Mouse (Mus musculus): ENCODE results near the gene Grk2. TPM values are rescaled to one million over a fixed set of nuclear protein-coding genes. Genes with fewer than 3 reads are reported as not detected.

The Grk2 gene
- total and polyA plus RNA-seq, 2 experiments: 11.3 to 30.3 TPM

- Histone ChIP-seq H3K27ac (replicated peaks; ENCODE audit: insufficient read depth, low read depth, low read length) (peak overlapping the region; percentile 36), H3K9ac (ENCODE audit: low read depth, low read length) (no peak overlapping the region), H3K36me3 (ENCODE audit: control insufficient read depth, insufficient read depth, low read length) (peaks cover 17% of the 10 kb centered on the region), H3K4me3 (ENCODE audit: insufficient read depth, low read depth, low read length) (no peak overlapping the region), H3K79me2 (ENCODE audit: control insufficient read depth, insufficient read depth, low read length) (peaks cover 14% of the 10 kb centered on the region; the same call in 1 of the 2 replicates), H3K4me1 (ENCODE audit: control insufficient read depth, insufficient read depth, low read length) (peaks cover 2% of the 10 kb centered on the region), H3K27me3 (ENCODE audit: control insufficient read depth, insufficient read depth, low read length) (no peaks in the 10 kb centered on the region)
- WGBS: 60% methylated on average over 14 of the region's 14 CpGs
- TF ChIP-seq POLR2A (IDR thresholded peaks at IDR 0.05; ENCODE audit: extremely low read depth, insufficient read depth, low read length) (no peak), CTCF (IDR thresholded peaks at IDR 0.05; ENCODE audit: low read depth, low read length) (no peak)
- DNase-seq (ENCODE audit: extremely low read depth, low read depth, low spot score): peak; percentile 37
Observed at GRCm38 (mm10) chr19:4294381-4295097, 11.5 kb downstream of the Grk2 start.

- Histone ChIP-seq H3K4me3 (ENCODE audit: insufficient read depth, low read depth, low read length) (no peak overlapping the region), H3K36me3 (ENCODE audit: control insufficient read depth, insufficient read depth, low read length) (peaks cover 26% of the 10 kb centered on the region), H3K4me1 (ENCODE audit: control insufficient read depth, insufficient read depth, low read length) (no peaks in the 10 kb centered on the region), H3K27me3 (ENCODE audit: control insufficient read depth, insufficient read depth, low read length) (no peaks in the 10 kb centered on the region), H3K79me2 (ENCODE audit: control insufficient read depth, insufficient read depth, low read length) (no peaks in the 10 kb centered on the region; the same call in 1 of the 2 replicates), H3K27ac (replicated peaks; ENCODE audit: insufficient read depth, low read depth, low read length) (no peak overlapping the region), H3K9ac (ENCODE audit: low read depth, low read length) (no peak overlapping the region)
- WGBS: 91% methylated on average over 11 of the region's 11 CpGs
- no peak for DNase-seq (ENCODE audit: extremely low read depth, low read depth, low spot score)
- TF ChIP-seq CTCF (IDR thresholded peaks at IDR 0.05; ENCODE audit: low read depth, low read length): no peak
Observed at GRCm38 (mm10) chr19:4291161-4291560, 14.9 kb downstream of the Grk2 start.

- WGBS: 94% methylated on average over 15 of the region's 15 CpGs
Observed at GRCm38 (mm10) chr19:4290749-4291148, 15.3 kb downstream of the Grk2 start.

GRCm38 (mm10) chr19:4283653-4284052, 22.4 kb downstream of the Grk2 start:
- Histone ChIP-seq H3K36me3 (ENCODE audit: control insufficient read depth, insufficient read depth, low read length) (peaks cover 7% of the 10 kb centered on the region; the same call in 1 of the 2 replicates), H3K4me1 (ENCODE audit: control insufficient read depth, insufficient read depth, low read length) (0 out of 2 replicates have a peak, but pooled peaks cover 2% of the 10 kb centered on the region), H3K79me2 (ENCODE audit: control insufficient read depth, insufficient read depth, low read length) (no peaks in the 10 kb centered on the region), H3K9ac (ENCODE audit: low read depth, low read length) (no peak overlapping the region), H3K27me3 (ENCODE audit: control insufficient read depth, insufficient read depth, low read length) (no peaks in the 10 kb centered on the region), H3K27ac (replicated peaks; ENCODE audit: insufficient read depth, low read depth, low read length) (no peak overlapping the region), H3K4me3 (ENCODE audit: insufficient read depth, low read depth, low read length) (no peak overlapping the region)
- 34% methylated on average over 7 of the region's 7 CpGs for WGBS
- TF ChIP-seq CTCF (IDR thresholded peaks at IDR 0.05; ENCODE audit: low read depth, low read length): no peak
- DNase-seq (ENCODE audit: extremely low read depth, low read depth, low spot score): no peak

More at GRCm38 (mm10) chr19:4290749-4291148, 15.3 kb downstream of the Grk2 start:
- DNase-seq (ENCODE audit: extremely low read depth, low read depth, low spot score): no peak
- Histone ChIP-seq H3K27me3 (ENCODE audit: control insufficient read depth, insufficient read depth, low read length) (no peaks in the 10 kb centered on the region), H3K9ac (ENCODE audit: low read depth, low read length) (no peak overlapping the region), H3K79me2 (ENCODE audit: control insufficient read depth, insufficient read depth, low read length) (no peaks in the 10 kb centered on the region; the same call in 1 of the 2 replicates), H3K4me3 (ENCODE audit: insufficient read depth, low read depth, low read length) (no peak overlapping the region), H3K4me1 (ENCODE audit: control insufficient read depth, insufficient read depth, low read length) (no peaks in the 10 kb centered on the region), H3K36me3 (ENCODE audit: control insufficient read depth, insufficient read depth, low read length) (peaks cover 26% of the 10 kb centered on the region), H3K27ac (replicated peaks; ENCODE audit: insufficient read depth, low read depth, low read length) (no peak overlapping the region)
- TF ChIP-seq CTCF (IDR thresholded peaks at IDR 0.05; ENCODE audit: low read depth, low read length): no peak
- no peak for TF ChIP-seq POLR2A (IDR thresholded peaks at IDR 0.05; ENCODE audit: extremely low read depth, insufficient read depth, low read length)

GRCm38 (mm10) chr19:4282898-4283553, 23.0 kb downstream of the Grk2 start, which contains the start of gene Ankrd13d:
Gene Ankrd13d, minus strand, starts transcription at chr19:4283137.
- TF ChIP-seq POLR2A (IDR thresholded peaks at IDR 0.05; ENCODE audit: extremely low read depth, insufficient read depth, low read length): no peak
- peak; percentile 81 for TF ChIP-seq CTCF (IDR thresholded peaks at IDR 0.05; ENCODE audit: low read depth, low read length)
- Histone ChIP-seq H3K9ac (ENCODE audit: low read depth, low read length) (peak within 1 kb of the TSS; percentile 60), H3K79me2 (ENCODE audit: control insufficient read depth, insufficient read depth, low read length) (no peaks in the 10 kb centered on the region), H3K4me1 (ENCODE audit: control insufficient read depth, insufficient read depth, low read length) (0 out of 2 replicates have a peak, but pooled peaks cover 2% of the 10 kb centered on the region), H3K27me3 (ENCODE audit: control insufficient read depth, insufficient read depth, low read length) (no peaks in the 10 kb centered on the region), H3K4me3 (ENCODE audit: insufficient read depth, low read depth, low read length) (peak within 1 kb of the TSS; percentile 79), H3K36me3 (ENCODE audit: control insufficient read depth, insufficient read depth, low read length) (peaks cover 3% of the 10 kb centered on the region; the same call in 1 of the 2 replicates), H3K27ac (replicated peaks; ENCODE audit: insufficient read depth, low read depth, low read length) (no peak within 1 kb of the TSS)
- under 1% methylated on average over 49 of the region's 50 CpGs for WGBS
- peak; percentile 35 for DNase-seq (ENCODE audit: extremely low read depth, low read depth, low spot score)

All from liver, adult 2 months (tissue).